Mouse (Mus musculus) midbrain, embryonic 14.5 days (tissue): Measurements from ENCODE around the gene Tmem205. TPM values are rescaled to one million over a fixed set of nuclear protein-coding genes. Genes with fewer than 3 reads are reported as not detected.

Experiments used
- ATAC-seq: fragments of 200-750 bp; cut with Nextera tagmentation; 2 replicates; pipeline ENCODE4 v1.8.0; 2017; ENCODE audit warnings: moderate number of reproducible peaks, moderate library complexity; ENCODE audit not compliant: low FRiP score, low TSS enrichment
- DNase-seq: peaks from one replicate; pipeline ENCODE4 v3.0.0-alpha.2; 2015
- H3K27ac ChIP-seq: fragments of 300-500 bp; sonication (generic); replicated peaks from 2 replicates; pipeline ENCODE4 v1.5.1; 2014; ENCODE audit warnings: mild to moderate bottlenecking, low read depth, low read length, moderate library complexity
- H3K27me3 ChIP-seq: fragments of 300-500 bp; sonication (generic); 2 replicates; pipeline ENCODE4 v1.6.1; 2014; ENCODE audit warnings: low read length, control low read depth, mixed read lengths; ENCODE audit not compliant: control insufficient read depth, insufficient read depth
- H3K36me3 ChIP-seq: fragments of 300-500 bp; sonication (generic); 2 replicates; pipeline ENCODE4 v1.6.1; 2014; ENCODE audit warnings: low read length, control low read depth; ENCODE audit not compliant: control insufficient read depth, insufficient read depth
- H3K4me1 ChIP-seq: fragments of 300-500 bp; sonication (generic); 2 replicates; pipeline ENCODE4 v1.6.1; 2014; ENCODE audit warnings: mild to moderate bottlenecking, antibody characterized with exemption, low read length, control low read depth; ENCODE audit not compliant: control insufficient read depth, insufficient read depth
- H3K4me2 ChIP-seq: fragments of 300-500 bp; sonication (generic); 2 replicates; pipeline ENCODE4 v1.6.1; 2014; ENCODE audit warnings: mild to moderate bottlenecking, low read length, moderate library complexity
- H3K4me3 ChIP-seq: fragments of 300-500 bp; sonication (generic); replicated peaks from 2 replicates; pipeline ENCODE4 v1.5.1; 2014; ENCODE audit warnings: low read depth, low read length
- H3K9ac ChIP-seq: fragments of 300-500 bp; sonication (generic); replicated peaks from 2 replicates; pipeline ENCODE4 v1.6.1; 2014; ENCODE audit warnings: mild to moderate bottlenecking, low read length, moderate library complexity
- H3K9me3 ChIP-seq: fragments of 300-500 bp; sonication (generic); 2 replicates; pipeline ENCODE4 v1.6.1; 2016; ENCODE audit warnings: low read length, control low read depth, mixed read lengths; ENCODE audit not compliant: control insufficient read depth
- WGBS: fragments of 180-500 bp; shearing (Covaris S2); extraction: QIAGEN DNeasy Blood & Tissue Kit; methylation state at CpG from one replicate; pipeline ENCODE4 v1.1.7; 2014; 5-methylcytosine and 5-hydroxymethylcytosine counted together
- polyA plus RNA-seq: library from polyadenylated mRNA; unstranded; fragments of >200 nt; fragmentation: Nextera tagmentation; extraction: Ambion mirVana; gene quantifications from 2 replicates; pipeline ENCODE4 v1.2.1, GENCODE M21; 2014

The Tmem205 gene
- polyA plus RNA-seq, 1 experiment from 2014 or later = 42.2 TPM

- H3K27ac ChIP-seq = no peak overlapping the region
- peaks cover 10% of the 10 kb centered on the region; the same call in 1 of the 2 replicates for H3K36me3 ChIP-seq
- 77% methylated on average over 3 of the region's 3 CpGs for WGBS
- ATAC-seq (no peak), DNase-seq (no peak)
- no peak overlapping the region for H3K4me2 ChIP-seq
- H3K9ac ChIP-seq = no peak overlapping the region
- H3K9me3 ChIP-seq = no peaks in the 10 kb centered on the region
- H3K4me3 ChIP-seq = no peak overlapping the region
- no peaks in the 10 kb centered on the region for H3K27me3 ChIP-seq
- H3K4me1 ChIP-seq = peaks cover 17% of the 10 kb centered on the region; the same call in 1 of the 2 replicates
Measured at GRCm38 (mm10) chr9:21951977-21952376, 24.6 kb upstream of the Tmem205 start.

- 21% methylated on average over 11 of the region's 11 CpGs for WGBS
- H3K4me3 ChIP-seq = no peak overlapping the region
- H3K9me3 ChIP-seq = no peaks in the 10 kb centered on the region
- no peak overlapping the region for H3K27ac ChIP-seq
- peaks cover 13% of the 10 kb centered on the region; the same call in 1 of the 2 replicates for H3K36me3 ChIP-seq
- no peak for DNase-seq
- peaks cover 12% of the 10 kb centered on the region; the same call in 1 of the 2 replicates for H3K4me1 ChIP-seq
- no peaks in the 10 kb centered on the region for H3K27me3 ChIP-seq
- ATAC-seq = no peak
- H3K4me2 ChIP-seq = no peak overlapping the region
- H3K9ac ChIP-seq = no peak overlapping the region
Measured at GRCm38 (mm10) chr9:21950322-21950721, 23.0 kb upstream of the Tmem205 start.

- no peak for ATAC-seq
- no peaks in the 10 kb centered on the region for H3K27me3 ChIP-seq
- H3K4me3 ChIP-seq = no peak overlapping the region
- 68% methylated on average over 6 of the region's 6 CpGs for WGBS
- no peak overlapping the region for H3K9ac ChIP-seq
- H3K4me2 ChIP-seq = no peak overlapping the region
- no peaks in the 10 kb centered on the region for H3K9me3 ChIP-seq
- H3K27ac ChIP-seq = no peak overlapping the region
- 0 out of 2 replicates have a peak, but pooled peaks cover 2% of the 10 kb centered on the region for H3K4me1 ChIP-seq
- H3K36me3 ChIP-seq = peaks cover 20% of the 10 kb centered on the region; the same call in 1 of the 2 replicates
- no peak for DNase-seq
Measured at GRCm38 (mm10) chr9:21948790-21949189, 21.4 kb upstream of the Tmem205 start.

GRCm38 (mm10) chr9:21948146-21948545 is 20.8 kb upstream of the Tmem205 start:
- Histone ChIP-seq H3K9me3 (no peaks in the 10 kb centered on the region), H3K4me2 (no peak overlapping the region), H3K36me3 (peaks cover 20% of the 10 kb centered on the region; the same call in 1 of the 2 replicates), H3K27ac (no peak overlapping the region), H3K27me3 (no peaks in the 10 kb centered on the region), H3K4me1 (no peaks in the 10 kb centered on the region), H3K9ac (no peak overlapping the region), H3K4me3 (no peak overlapping the region)
- ATAC-seq (no peak), DNase-seq (no peak)
- 60% methylated on average over 8 of the region's 8 CpGs for WGBS

- Histone ChIP-seq H3K4me3 (no peak overlapping the region), H3K27ac (no peak overlapping the region), H3K9me3 (no peaks in the 10 kb centered on the region), H3K4me1 (no peaks in the 10 kb centered on the region), H3K27me3 (no peaks in the 10 kb centered on the region), H3K4me2 (no peak overlapping the region), H3K9ac (no peak overlapping the region), H3K36me3 (peaks cover 20% of the 10 kb centered on the region; the same call in 1 of the 2 replicates)
- 6% methylated on average over 28 of the region's 28 CpGs for WGBS
- ATAC-seq (no peak), DNase-seq (no peak)
Measured at GRCm38 (mm10) chr9:21947540-21948130, 20.3 kb upstream of the Tmem205 start.

GRCm38 (mm10) chr9:21944267-21944666 is 16.9 kb upstream of the Tmem205 start:
- H3K4me1 ChIP-seq = no peaks in the 10 kb centered on the region
- H3K4me3 ChIP-seq = no peak overlapping the region
- no peaks in the 10 kb centered on the region for H3K27me3 ChIP-seq
- no peak overlapping the region for H3K27ac ChIP-seq
- no peak for ATAC-seq
- 24% methylated on average over 23 of the region's 23 CpGs for WGBS
- no peak overlapping the region for H3K4me2 ChIP-seq
- DNase-seq = no peak
- peaks cover 42% of the 10 kb centered on the region for H3K36me3 ChIP-seq
- H3K9me3 ChIP-seq = no peaks in the 10 kb centered on the region
- no peak overlapping the region for H3K9ac ChIP-seq

GRCm38 (mm10) chr9:21943638-21944037 is 16.3 kb upstream of the Tmem205 start:
- H3K4me2 ChIP-seq = no peak overlapping the region
- H3K9me3 ChIP-seq = no peaks in the 10 kb centered on the region
- H3K27ac ChIP-seq = no peak overlapping the region
- DNase-seq = no peak
- ATAC-seq = no peak
- no peaks in the 10 kb centered on the region for H3K4me1 ChIP-seq
- H3K27me3 ChIP-seq = no peaks in the 10 kb centered on the region
- no peak overlapping the region for H3K9ac ChIP-seq
- H3K4me3 ChIP-seq = no peak overlapping the region
- H3K36me3 ChIP-seq = peaks cover 46% of the 10 kb centered on the region
- 54% methylated on average over 12 of the region's 12 CpGs for WGBS

GRCm38 (mm10) chr9:21943046-21943445 is 15.7 kb upstream of the Tmem205 start:
- H3K27me3 ChIP-seq = no peaks in the 10 kb centered on the region
- H3K9ac ChIP-seq = no peak overlapping the region
- H3K4me2 ChIP-seq = no peak overlapping the region
- peaks cover 5% of the 10 kb centered on the region for H3K4me1 ChIP-seq
- H3K4me3 ChIP-seq = no peak overlapping the region
- ATAC-seq = no peak; the same call in 1 of the 2 replicates
- 76% methylated on average over 12 of the region's 12 CpGs for WGBS
- H3K9me3 ChIP-seq = no peaks in the 10 kb centered on the region
- H3K27ac ChIP-seq = no peak overlapping the region
- no peak for DNase-seq
- peaks cover 44% of the 10 kb centered on the region for H3K36me3 ChIP-seq

GRCm38 (mm10) chr9:21938234-21938855 is 11.0 kb upstream of the Tmem205 start:
- ATAC-seq (no peak), DNase-seq (no peak)
- Histone ChIP-seq H3K36me3 (peaks cover 26% of the 10 kb centered on the region), H3K9me3 (no peaks in the 10 kb centered on the region), H3K27ac (no peak overlapping the region), H3K27me3 (no peaks in the 10 kb centered on the region), H3K4me3 (peak overlapping the region; percentile 72), H3K4me2 (peak overlapping the region; percentile 61), H3K9ac (peak overlapping the region; percentile 86), H3K4me1 (peaks cover 10% of the 10 kb centered on the region)
- WGBS = 87% methylated on average over 4 of the region's 4 CpGs
